Mouse (Mus musculus): ENCODE data around the gene AC134908.4.
"Not testable (repeated sequence)": the region's sequence is repeated elsewhere in the genome, so short reads cannot be mapped to it uniquely, and the experiment has no call there.

Gene AC134908.4

GRCm38 (mm10) chr17:25775318-25776062, 20.0 kb downstream of the AC134908.4 start:
- DNase-seq (ENCODE audit: extremely low spot score) = no peak

- peak; percentile 98 for DNase-seq (ENCODE audit: extremely low spot score)
Observed at GRCm38 (mm10) chr17:25773549-25774120, 21.8 kb downstream of the AC134908.4 start, which contains the start of gene Narfl. Narfl (plus strand) TSS chr17:25773776.

- DNase-seq (ENCODE audit: extremely low spot score) = no peak
Observed at GRCm38 (mm10) chr17:25769331-25769730, 26.1 kb downstream of the AC134908.4 start.

DNA sequence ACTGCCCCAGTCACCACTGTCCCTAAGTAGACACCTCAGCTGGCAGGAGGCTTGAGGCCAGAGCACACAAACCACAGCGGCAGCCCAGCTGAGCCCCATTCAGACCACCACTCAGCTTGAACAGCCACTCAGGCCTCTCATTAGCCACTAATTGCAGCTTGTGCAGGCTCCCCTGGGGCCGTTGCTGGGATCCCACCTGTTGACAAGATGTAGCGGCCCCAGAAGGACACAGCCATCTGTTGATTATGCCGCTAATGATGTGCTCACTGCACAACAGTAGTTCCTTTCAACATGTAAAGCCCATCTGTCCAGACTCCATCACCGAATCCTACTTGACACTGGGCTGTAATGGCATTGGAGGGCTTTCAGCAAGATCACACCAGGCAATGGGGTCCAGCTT, 29.6 kb downstream of the AC134908.4 start:
- no peak for DNase-seq (ENCODE audit: extremely low spot score)

GRCm38 (mm10) chr17:25762591-25762990, 32.9 kb downstream of the AC134908.4 start:
- DNase-seq (ENCODE audit: extremely low spot score) = no peak

DNA sequence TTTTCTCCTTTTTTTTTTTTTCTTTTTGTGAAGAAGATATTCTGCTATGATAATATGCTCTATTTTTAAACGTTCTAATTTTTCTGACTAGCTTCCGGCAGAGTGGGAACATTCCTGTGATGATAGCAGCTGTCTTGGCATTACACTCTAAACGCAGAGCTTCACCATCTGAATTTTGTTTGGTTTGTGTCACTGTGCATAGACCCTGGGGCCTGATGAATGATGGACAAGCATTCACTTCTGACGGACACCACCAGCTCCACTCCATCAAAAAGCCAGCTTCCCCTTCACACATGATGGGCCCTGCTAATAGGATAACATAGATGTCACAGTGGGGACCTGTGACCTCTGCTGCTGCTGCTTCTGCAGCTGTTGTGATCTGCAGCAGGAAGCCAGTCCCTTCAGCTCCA, 33.9 kb downstream of the AC134908.4 start:
- DNase-seq (ENCODE audit: extremely low spot score) = no peak

- DNase-seq (ENCODE audit: extremely low spot score) = no peak
Observed at GRCm38 (mm10) chr17:25760148-25760547, 35.3 kb downstream of the AC134908.4 start.

DNA sequence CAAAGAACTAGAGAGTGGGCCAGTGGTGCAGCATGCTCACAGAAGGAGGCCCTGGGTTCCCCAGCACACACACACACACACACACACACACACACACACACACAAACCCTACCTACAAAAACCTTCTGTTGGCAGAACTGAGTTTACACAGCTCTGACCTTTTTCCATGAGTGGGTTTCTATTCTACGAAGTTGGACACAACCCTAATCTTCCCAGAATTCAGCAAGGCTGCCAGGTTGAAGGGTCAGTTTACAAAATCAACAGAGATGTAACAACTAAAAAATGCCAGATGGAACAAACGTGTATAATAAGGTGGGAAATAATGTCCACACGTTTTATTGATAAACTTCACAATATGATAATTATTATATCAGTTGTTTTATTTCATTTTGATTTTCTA, 37.8 kb downstream of the AC134908.4 start:
- no peak for DNase-seq (ENCODE audit: extremely low spot score)

DNA sequence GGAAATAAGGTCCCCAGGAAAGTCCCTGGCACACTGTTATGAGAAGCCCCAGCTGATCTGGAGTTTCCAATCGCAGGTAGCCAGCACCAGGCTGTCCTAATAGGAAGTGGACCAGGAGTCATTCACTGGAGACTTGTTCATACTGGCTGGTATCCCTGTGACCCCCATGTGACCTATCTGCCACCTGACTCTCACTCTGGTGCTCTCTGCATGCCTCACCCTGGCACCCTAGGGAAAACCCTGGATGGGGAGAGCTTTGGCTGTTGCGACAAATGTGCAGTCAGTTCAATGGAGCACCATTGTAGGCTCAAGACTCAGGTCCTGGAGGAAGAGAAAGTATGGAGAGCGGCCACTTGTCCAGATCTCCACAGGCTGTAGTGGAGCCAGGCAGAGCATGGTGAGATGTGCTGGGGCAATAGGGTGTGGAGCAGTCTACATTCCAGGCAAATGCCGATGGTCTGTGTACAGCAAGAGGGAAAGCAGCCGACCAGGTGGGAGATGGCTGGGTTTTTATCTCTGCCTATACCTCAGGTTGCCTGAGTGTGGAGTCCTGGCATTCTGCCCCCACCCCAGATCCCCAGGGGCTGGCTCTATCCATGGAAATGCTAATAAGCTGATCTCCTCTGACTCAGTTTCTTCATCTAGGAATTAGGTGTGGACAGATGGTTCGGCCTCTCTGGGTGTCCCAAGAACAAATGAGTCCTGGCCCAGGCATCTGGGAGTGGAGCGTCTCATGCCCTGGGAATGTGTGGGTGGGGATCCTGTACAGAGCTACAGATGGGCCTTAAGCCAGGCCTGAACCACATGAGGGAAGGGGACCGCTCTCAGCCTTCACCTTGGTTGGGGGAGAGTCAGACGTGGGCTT, 38.8 kb downstream of the AC134908.4 start:
- no peak for DNase-seq (ENCODE audit: extremely low spot score)

- no peak for DNase-seq (ENCODE audit: extremely low spot score)
Observed at GRCm38 (mm10) chr17:25755627-25756377, 39.7 kb downstream of the AC134908.4 start.

GRCm38 (mm10) chr17:25755086-25755485, 40.4 kb downstream of the AC134908.4 start:
- no peak for DNase-seq (ENCODE audit: extremely low spot score)

GRCm38 (mm10) chr17:25754241-25754640, 41.2 kb downstream of the AC134908.4 start, which contains the start of gene Msln:
Msln (minus strand) TSS chr17:25754378.
- no peak for DNase-seq (ENCODE audit: extremely low spot score)

DNA sequence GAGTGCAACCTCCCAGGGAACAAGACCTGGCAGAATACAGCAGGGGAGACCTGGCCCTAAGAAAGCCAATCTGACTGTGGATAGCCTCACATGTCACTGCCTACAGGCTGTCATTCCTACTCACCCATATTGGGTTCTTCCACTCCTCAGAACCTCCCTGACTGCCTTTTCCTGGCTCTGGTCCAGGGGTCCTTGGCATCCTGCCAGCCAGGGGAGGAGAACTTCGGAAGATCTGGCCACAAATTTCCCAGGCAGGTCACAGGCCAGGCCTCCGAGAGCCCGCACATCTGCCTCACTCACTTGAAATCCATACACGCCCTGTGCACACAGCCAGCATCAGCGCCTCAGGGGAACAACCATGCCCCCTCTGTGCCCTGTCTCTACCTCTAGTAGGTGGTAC, 44.0 kb downstream of the AC134908.4 start:
- no peak for DNase-seq (ENCODE audit: extremely low spot score)

GRCm38 (mm10) chr17:25749314-25749713, 46.1 kb downstream of the AC134908.4 start:
- DNase-seq (ENCODE audit: extremely low spot score) = no peak

DNA sequence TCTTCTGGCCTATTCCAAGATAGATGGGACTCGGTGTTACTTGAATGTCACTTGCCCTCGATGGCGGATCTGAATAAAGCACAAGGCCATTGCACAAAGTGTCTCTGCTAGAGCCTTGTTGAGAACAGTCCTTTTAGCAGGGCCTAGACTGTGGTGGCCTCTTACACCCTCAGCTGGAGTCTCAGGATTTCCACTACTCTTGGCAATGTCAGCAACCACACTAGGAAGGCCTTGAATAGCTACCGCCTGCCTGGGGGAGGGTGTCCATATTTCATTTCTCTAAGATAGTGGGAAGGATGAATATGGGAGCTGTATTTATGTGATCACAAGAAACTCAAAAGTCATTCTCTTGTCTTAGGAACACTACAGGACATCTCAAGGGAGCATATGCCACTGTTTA, 47.2 kb downstream of the AC134908.4 start:
- DNase-seq (ENCODE audit: extremely low spot score) = no peak

- DNase-seq (ENCODE audit: extremely low spot score) = no peak
Observed at GRCm38 (mm10) chr17:25744311-25744710, 51.1 kb downstream of the AC134908.4 start.

GRCm38 (mm10) chr17:25743831-25744230, 51.6 kb downstream of the AC134908.4 start:
- DNase-seq (ENCODE audit: extremely low spot score) = no peak

DNA sequence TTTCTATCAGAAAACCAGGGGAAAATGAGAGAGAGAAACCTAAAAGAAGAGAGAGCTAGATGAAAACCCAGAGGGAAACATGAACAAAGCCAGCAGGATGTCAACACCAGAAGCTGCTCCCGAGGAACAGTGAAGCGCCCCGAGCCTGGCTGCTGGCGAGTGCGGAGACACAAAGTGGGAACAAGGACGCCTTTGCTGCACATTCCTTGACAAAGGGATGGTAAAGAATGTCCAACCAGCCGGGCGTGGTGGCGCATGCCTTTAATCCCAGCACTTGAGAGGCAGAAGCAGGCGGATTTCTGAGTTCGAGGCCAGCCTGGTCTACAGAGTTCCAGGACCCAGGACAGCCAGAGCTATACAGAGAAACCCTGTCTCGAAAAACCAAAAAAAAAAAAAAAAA, 54.0 kb downstream of the AC134908.4 start:
- not testable (repeated sequence) for DNase-seq (ENCODE audit: extremely low spot score)

Data from embryo, embryonic 9.5 days (tissue).